Mouse (Mus musculus) stomach, embryonic 14.5 days (tissue): ENCODE measurements around the gene Nr4a3. TPM values are rescaled to one million over a fixed set of nuclear protein-coding genes. Genes with fewer than 3 reads are reported as not detected.

ENCODE experiments used
- ATAC-seq: fragments of 200-750 bp; cut with Nextera tagmentation; 2 replicates; pipeline ENCODE4 v1.8.0; 2017; ENCODE audit warnings: low read depth, moderate TSS enrichment; ENCODE audit not compliant: insufficient number of reproducible peaks, insufficient read depth, low FRiP score
- H3K27ac ChIP-seq: fragments of 300-500 bp; sonication (generic); 2 replicates; pipeline ENCODE4 v1.5.1; 2014; ENCODE audit warnings: mild to moderate bottlenecking, low read length, moderate library complexity, mixed read lengths
- H3K27me3 ChIP-seq: fragments of 300-500 bp; sonication (generic); 2 replicates; pipeline ENCODE4 v1.6.1; 2014; ENCODE audit warnings: low read length, control low read depth, mixed read lengths; ENCODE audit not compliant: control insufficient read depth, insufficient read depth
- H3K36me3 ChIP-seq: fragments of 300-500 bp; sonication (generic); 2 replicates; pipeline ENCODE4 v1.6.1; 2014; ENCODE audit warnings: mild to moderate bottlenecking, control low read depth, low read length, moderate library complexity, mixed read lengths; ENCODE audit not compliant: control insufficient read depth, insufficient read depth
- H3K4me1 ChIP-seq: fragments of 300-500 bp; sonication (generic); 2 replicates; pipeline ENCODE4 v1.6.1; 2014; ENCODE audit warnings: low read length, control low read depth, mixed read lengths; ENCODE audit not compliant: control insufficient read depth, insufficient read depth
- H3K4me2 ChIP-seq: fragments of 300-500 bp; sonication (generic); replicated peaks from 2 replicates; pipeline ENCODE4 v1.6.1; 2014; ENCODE audit warnings: low read depth, low read length, control low read depth
- H3K4me3 ChIP-seq: fragments of 300-500 bp; sonication (generic); 2 replicates; pipeline ENCODE4 v1.5.1; 2014; ENCODE audit warnings: low read depth, low read length, control low read depth
- H3K9ac ChIP-seq: fragments of 300-500 bp; sonication (generic); replicated peaks from 2 replicates; pipeline ENCODE4 v1.6.1; 2014; ENCODE audit warnings: low read depth, mild to moderate bottlenecking, control low read depth, low read length, moderate library complexity, mixed read lengths
- H3K9me3 ChIP-seq: fragments of 300-500 bp; sonication (generic); 2 replicates; pipeline ENCODE4 v1.6.1; 2016; ENCODE audit warnings: low read depth, low read length, control low read depth; ENCODE audit not compliant: control insufficient read depth
- WGBS: fragments of 180-500 bp; shearing (Covaris S2); extraction: QIAGEN DNeasy Blood & Tissue Kit; methylation state at CpG from one replicate; pipeline ENCODE4 v1.1.7; 2014; 5-methylcytosine and 5-hydroxymethylcytosine counted together
- polyA plus RNA-seq: library from polyadenylated mRNA; unstranded; fragments of >200 nt; fragmentation: Nextera tagmentation; extraction: Ambion mirVana; gene quantifications from 2 replicates; pipeline ENCODE4 v1.2.1, GENCODE M21; 2014

The Nr4a3 gene
- polyA plus RNA-seq, 1 experiment from 2014 or later, result 0.20 TPM

- Histone ChIP-seq H3K36me3 (no peaks in the 10 kb centered on the region), H3K9ac (no peak overlapping the region), H3K27ac (no peak overlapping the region), H3K4me2 (no peak overlapping the region), H3K4me1 (no peaks in the 10 kb centered on the region), H3K27me3 (no peaks in the 10 kb centered on the region), H3K4me3 (no peak overlapping the region), H3K9me3 (no peaks in the 10 kb centered on the region)
- WGBS, result 53% methylated on average over 4 of the region's 4 CpGs
- ATAC-seq, result no peak
Measured at GRCm38 (mm10) chr4:48064311-48064710, 19.4 kb downstream of the Nr4a3 start.

GRCm38 (mm10) chr4:48066676-48067075 lies 21.7 kb downstream of the Nr4a3 start:
- Histone ChIP-seq H3K27me3 (no peaks in the 10 kb centered on the region), H3K4me1 (no peaks in the 10 kb centered on the region), H3K9ac (no peak overlapping the region), H3K9me3 (no peaks in the 10 kb centered on the region), H3K27ac (no peak overlapping the region), H3K36me3 (no peaks in the 10 kb centered on the region), H3K4me2 (no peak overlapping the region), H3K4me3 (no peak overlapping the region)
- 86% methylated on average over 2 of the region's 2 CpGs for WGBS
- no peak for ATAC-seq

GRCm38 (mm10) chr4:48069111-48069510 lies 24.2 kb downstream of the Nr4a3 start:
- no peaks in the 10 kb centered on the region for H3K4me1 ChIP-seq
- no peak overlapping the region for H3K4me2 ChIP-seq
- no peak overlapping the region for H3K27ac ChIP-seq
- H3K27me3 ChIP-seq, result no peaks in the 10 kb centered on the region
- H3K9me3 ChIP-seq, result no peaks in the 10 kb centered on the region
- 74% methylated on average over 7 of the region's 7 CpGs for WGBS
- H3K9ac ChIP-seq, result no peak overlapping the region
- ATAC-seq, result no peak
- H3K36me3 ChIP-seq, result no peaks in the 10 kb centered on the region
- no peak overlapping the region for H3K4me3 ChIP-seq

GRCm38 (mm10) chr4:48072006-48072405 lies 27.1 kb downstream of the Nr4a3 start:
- Histone ChIP-seq H3K4me3 (no peak overlapping the region), H3K4me1 (no peaks in the 10 kb centered on the region; the same call in 1 of the 2 replicates), H3K9ac (no peak overlapping the region), H3K36me3 (no peaks in the 10 kb centered on the region), H3K9me3 (no peaks in the 10 kb centered on the region), H3K4me2 (no peak overlapping the region), H3K27me3 (no peaks in the 10 kb centered on the region), H3K27ac (no peak overlapping the region)
- 79% methylated on average over 3 of the region's 3 CpGs for WGBS
- no peak for ATAC-seq

GRCm38 (mm10) chr4:48073325-48073724 lies 28.4 kb downstream of the Nr4a3 start:
- no peak overlapping the region for H3K27ac ChIP-seq
- 83% methylated on average over 6 of the region's 6 CpGs for WGBS
- no peak overlapping the region for H3K4me2 ChIP-seq
- no peaks in the 10 kb centered on the region for H3K36me3 ChIP-seq
- no peaks in the 10 kb centered on the region for H3K27me3 ChIP-seq
- no peak for ATAC-seq
- H3K9ac ChIP-seq, result no peak overlapping the region
- H3K9me3 ChIP-seq, result no peaks in the 10 kb centered on the region
- H3K4me3 ChIP-seq, result no peak overlapping the region
- peaks cover 7% of the 10 kb centered on the region; the same call in 1 of the 2 replicates for H3K4me1 ChIP-seq

GRCm38 (mm10) chr4:48074451-48075240 lies 29.7 kb downstream of the Nr4a3 start:
- H3K9ac ChIP-seq, result no peak overlapping the region
- H3K4me2 ChIP-seq, result no peak overlapping the region
- no peaks in the 10 kb centered on the region for H3K9me3 ChIP-seq
- no peaks in the 10 kb centered on the region for H3K27me3 ChIP-seq
- WGBS, result 88% methylated on average over 5 of the region's 5 CpGs
- no peak overlapping the region for H3K4me3 ChIP-seq
- H3K27ac ChIP-seq, result no peak overlapping the region
- no peak for ATAC-seq
- H3K36me3 ChIP-seq, result no peaks in the 10 kb centered on the region
- H3K4me1 ChIP-seq, result peaks cover 7% of the 10 kb centered on the region; the same call in 1 of the 2 replicates

- Histone ChIP-seq H3K4me3 (no peak overlapping the region), H3K27ac (no peak overlapping the region), H3K4me1 (peaks cover 7% of the 10 kb centered on the region; the same call in 1 of the 2 replicates), H3K36me3 (no peaks in the 10 kb centered on the region), H3K27me3 (no peaks in the 10 kb centered on the region), H3K9ac (no peak overlapping the region), H3K9me3 (no peaks in the 10 kb centered on the region), H3K4me2 (no peak overlapping the region)
- ATAC-seq, result peak; percentile 35; the same call in 1 of the 2 replicates
- WGBS, result 62% methylated on average over 13 of the region's 13 CpGs
Measured at GRCm38 (mm10) chr4:48076693-48077471, 31.9 kb downstream of the Nr4a3 start.

GRCm38 (mm10) chr4:48078213-48078612 lies 33.3 kb downstream of the Nr4a3 start:
- 4% methylated on average over 4 of the region's 4 CpGs for WGBS
- H3K4me3 ChIP-seq, result no peak overlapping the region
- H3K36me3 ChIP-seq, result no peaks in the 10 kb centered on the region
- no peaks in the 10 kb centered on the region for H3K9me3 ChIP-seq
- H3K4me2 ChIP-seq, result no peak overlapping the region; the same call in 1 of the 2 replicates
- H3K9ac ChIP-seq, result no peak overlapping the region
- H3K27me3 ChIP-seq, result no peaks in the 10 kb centered on the region
- no peak overlapping the region for H3K27ac ChIP-seq
- peak; percentile 62; the same call in 1 of the 2 replicates for ATAC-seq
- H3K4me1 ChIP-seq, result peaks cover 7% of the 10 kb centered on the region; the same call in 1 of the 2 replicates
